Mouse (Mus musculus) liver, adult 2 months (tissue): ENCODE data around the gene Samd5.

ENCODE experiments used
- CTCF ChIP-seq: fragments of 200-500 bp; IDR thresholded peaks from 2 replicates; pipeline ENCODE4 v1.5.1; 2011; ENCODE audit warnings: low read depth, low read length, control low read depth
- POLR2A ChIP-seq: fragments of 200-500 bp; IDR thresholded peaks from 2 replicates; pipeline ENCODE4 v1.6.1; 2011; ENCODE audit warnings: low read length, control low read depth; ENCODE audit not compliant: insufficient read depth; ENCODE audit errors: extremely low read depth

GRCm38 (mm10) chr10:9650050-9650825 is 24.8 kb downstream of the Samd5 start:
- TF ChIP-seq POLR2A (no peak), CTCF (no peak)
